Mouse (Mus musculus) midbrain, embryonic 12.5 days (tissue): ENCODE measurements around the gene Dctn3. TPM values are rescaled to one million over a fixed set of nuclear protein-coding genes. Genes with fewer than 3 reads are reported as not detected.
"Not testable (repeated sequence)": the region's sequence is repeated elsewhere in the genome, so short reads cannot be mapped to it uniquely, and the experiment has no call there.

Experiments
- ATAC-seq: fragments of 200-750 bp; cut with Nextera tagmentation; 2 replicates; pipeline ENCODE4 v1.8.0; 2017; ENCODE audit warnings: low read depth, moderate TSS enrichment, moderate library complexity; ENCODE audit not compliant: low FRiP score
- H3K27ac ChIP-seq: fragments of 300-500 bp; sonication (generic); replicated peaks from 2 replicates; pipeline ENCODE4 v1.5.1; 2016; ENCODE audit warnings: mild to moderate bottlenecking
- H3K27me3 ChIP-seq: fragments of 300-500 bp; sonication (generic); 2 replicates; pipeline ENCODE4 v1.6.1; 2016; ENCODE audit warnings: mild to moderate bottlenecking
- H3K36me3 ChIP-seq: fragments of 300-500 bp; sonication (generic); 2 replicates; pipeline ENCODE4 v1.6.1; 2016
- H3K4me1 ChIP-seq: fragments of 300-500 bp; sonication (generic); 2 replicates; pipeline ENCODE4 v1.6.1; 2016
- H3K4me2 ChIP-seq: fragments of 300-500 bp; sonication (generic); replicated peaks from 2 replicates; pipeline ENCODE4 v1.6.1; 2016; ENCODE audit warnings: mild to moderate bottlenecking, moderate library complexity
- H3K4me3 ChIP-seq: fragments of 300-500 bp; sonication (generic); 2 replicates; pipeline ENCODE4 v1.5.1; 2016; ENCODE audit warnings: mild to moderate bottlenecking
- H3K9ac ChIP-seq: fragments of 300-500 bp; sonication (generic); replicated peaks from 2 replicates; pipeline ENCODE4 v1.6.1; 2016; ENCODE audit warnings: mild to moderate bottlenecking, moderate library complexity
- H3K9me3 ChIP-seq: fragments of 300-500 bp; sonication (generic); 2 replicates; pipeline ENCODE4 v1.6.1; 2016; ENCODE audit warnings: mild to moderate bottlenecking
- WGBS: fragments of 180-500 bp; shearing (Covaris S2); methylation state at CpG from one replicate; pipeline ENCODE4 v1.1.7; 2016; 5-methylcytosine and 5-hydroxymethylcytosine counted together
- polyA plus RNA-seq: library from polyadenylated mRNA; unstranded; fragments of >200 nt; fragmentation: Nextera tagmentation; extraction: Ambion mirVana; gene quantifications from 2 replicates; pipeline ENCODE4 v1.2.1, GENCODE M21; 2016

Gene Dctn3
- polyA plus RNA-seq, 1 experiment from 2014 or later, result 184 TPM

- not testable (repeated sequence) for H3K36me3 ChIP-seq, H3K9me3 ChIP-seq, ATAC-seq, H3K27me3 ChIP-seq
- 0 out of 2 replicates have a peak overlapping the region, but pooled peaks have one; percentile 28 for H3K9ac ChIP-seq
- WGBS, result 4% methylated on average over 4 of the region's 4 CpGs
- H3K27ac ChIP-seq, result 0 out of 2 replicates have a peak overlapping the region, but pooled peaks have one; percentile 56
- peak overlapping the region; percentile 47 for H3K4me2 ChIP-seq
- H3K4me3 ChIP-seq, result peak overlapping the region; percentile 25
- peaks cover 14% of the 10 kb centered on the region for H3K4me1 ChIP-seq
Measured at GRCm38 (mm10) chr4:41693511-41693910, 29.5 kb downstream of the Dctn3 start.

- not testable (repeated sequence) for H3K4me2 ChIP-seq, H3K4me3 ChIP-seq, H3K27me3 ChIP-seq, H3K9me3 ChIP-seq, H3K27ac ChIP-seq, H3K36me3 ChIP-seq, ATAC-seq, H3K9ac ChIP-seq
- WGBS, result no CpG with 5 or more reads among the region's 4 CpGs
- H3K4me1 ChIP-seq, result peaks cover 21% of the 10 kb centered on the region
Measured at GRCm38 (mm10) chr4:41690014-41690413, 33.0 kb downstream of the Dctn3 start.

GRCm38 (mm10) chr4:41688562-41688961, 34.4 kb downstream of the Dctn3 start:
- not testable (repeated sequence) for H3K4me2 ChIP-seq, H3K9me3 ChIP-seq, H3K27me3 ChIP-seq, H3K36me3 ChIP-seq, H3K4me3 ChIP-seq, H3K9ac ChIP-seq, ATAC-seq
- peaks cover 25% of the 10 kb centered on the region for H3K4me1 ChIP-seq
- WGBS, result 63% methylated on average over 1 of the region's 1 CpGs
- H3K27ac ChIP-seq, result peak overlapping the region; percentile 54

GRCm38 (mm10) chr4:41685882-41686492, 37.0 kb downstream of the Dctn3 start:
- H3K9ac ChIP-seq, result not testable (repeated sequence)

GRCm38 (mm10) chr4:41684931-41685453, 38.0 kb downstream of the Dctn3 start:
- 0% methylated on average over 7 of the region's 14 CpGs for WGBS
- Histone ChIP-seq H3K27ac (peak overlapping the region; percentile 92), H3K4me2 (peak overlapping the region; percentile 21; the same call in 1 of the 2 replicates), H3K4me1 (peaks cover 46% of the 10 kb centered on the region)
- H3K36me3 ChIP-seq, H3K9ac ChIP-seq, H3K27me3 ChIP-seq, H3K9me3 ChIP-seq, H3K4me3 ChIP-seq: not testable (repeated sequence)
- ATAC-seq, result peak; percentile 44; the same call in 1 of the 2 replicates

More at GRCm38 (mm10) chr4:41685882-41686492, 37.0 kb downstream of the Dctn3 start:
- H3K27me3 ChIP-seq, H3K4me2 ChIP-seq, H3K36me3 ChIP-seq, H3K4me3 ChIP-seq, H3K9me3 ChIP-seq: not testable (repeated sequence)
- WGBS, result 6% methylated on average over 10 of the region's 10 CpGs
- H3K4me1 ChIP-seq, result peaks cover 37% of the 10 kb centered on the region
- peak; percentile 44 for ATAC-seq
- H3K27ac ChIP-seq, result peak overlapping the region; percentile 92

- not testable (repeated sequence) for H3K27me3 ChIP-seq, H3K9me3 ChIP-seq, H3K9ac ChIP-seq
- Histone ChIP-seq H3K4me3 (0 out of 2 replicates have a peak overlapping the region, but pooled peaks have one; percentile 15), H3K36me3 (peaks cover 15% of the 10 kb centered on the region; the same call in 1 of the 2 replicates), H3K4me1 (peaks cover 52% of the 10 kb centered on the region), H3K27ac (peak overlapping the region; percentile 92), H3K4me2 (peak overlapping the region; percentile 38)
- peak; percentile 69 for ATAC-seq
- WGBS, result 1% methylated on average over 23 of the region's 27 CpGs
Measured at GRCm38 (mm10) chr4:41684131-41684930, 38.6 kb downstream of the Dctn3 start.

- H3K27ac ChIP-seq, result peak overlapping the region; percentile 79
- H3K36me3 ChIP-seq, result peaks cover 15% of the 10 kb centered on the region; the same call in 1 of the 2 replicates
- H3K4me3 ChIP-seq, result peak overlapping the region; percentile 29; the same call in 1 of the 2 replicates
- ATAC-seq, result peak; percentile 45
- H3K4me1 ChIP-seq, result peaks cover 58% of the 10 kb centered on the region
- H3K9ac ChIP-seq, H3K9me3 ChIP-seq, H3K27me3 ChIP-seq: not testable (repeated sequence)
- H3K4me2 ChIP-seq, result peak overlapping the region; percentile 43
- 0% methylated on average over 1 of the region's 27 CpGs for WGBS
Measured at GRCm38 (mm10) chr4:41683303-41683702, 39.7 kb downstream of the Dctn3 start.

- peaks cover 15% of the 10 kb centered on the region; the same call in 1 of the 2 replicates for H3K36me3 ChIP-seq
- H3K9me3 ChIP-seq, result no peaks in the 10 kb centered on the region
- peak overlapping the region; percentile 79 for H3K27ac ChIP-seq
- H3K4me1 ChIP-seq, result peaks cover 63% of the 10 kb centered on the region
- WGBS, result 17% methylated on average over 6 of the region's 6 CpGs
- 0 out of 2 replicates have a peak overlapping the region, but pooled peaks have one; percentile 5 for H3K4me3 ChIP-seq
- no peaks in the 10 kb centered on the region for H3K27me3 ChIP-seq
- H3K4me2 ChIP-seq, result peak overlapping the region; percentile 43
- ATAC-seq, result no peak
- peak overlapping the region; percentile 41 for H3K9ac ChIP-seq
Measured at GRCm38 (mm10) chr4:41682789-41683188, 40.2 kb downstream of the Dctn3 start.

- 77% methylated on average over 10 of the region's 10 CpGs for WGBS
- no peaks in the 10 kb centered on the region for H3K27me3 ChIP-seq
- peak overlapping the region; percentile 79; the same call in 1 of the 2 replicates for H3K27ac ChIP-seq
- H3K9ac ChIP-seq, result peak overlapping the region; percentile 41; the same call in 1 of the 2 replicates
- no peaks in the 10 kb centered on the region for H3K9me3 ChIP-seq
- H3K4me1 ChIP-seq, result peaks cover 67% of the 10 kb centered on the region
- H3K4me3 ChIP-seq, result no peak overlapping the region
- H3K36me3 ChIP-seq, result peaks cover 15% of the 10 kb centered on the region; the same call in 1 of the 2 replicates
- no peak overlapping the region for H3K4me2 ChIP-seq
- no peak for ATAC-seq
Measured at GRCm38 (mm10) chr4:41681947-41682346, 41.0 kb downstream of the Dctn3 start.

- no peak overlapping the region for H3K27ac ChIP-seq
- H3K27me3 ChIP-seq, result no peaks in the 10 kb centered on the region
- H3K9me3 ChIP-seq, result no peaks in the 10 kb centered on the region
- no peak for ATAC-seq
- WGBS, result 72% methylated on average over 4 of the region's 4 CpGs
- H3K36me3 ChIP-seq, result peaks cover 15% of the 10 kb centered on the region; the same call in 1 of the 2 replicates
- no peak overlapping the region for H3K9ac ChIP-seq
- H3K4me1 ChIP-seq, result peaks cover 71% of the 10 kb centered on the region
- H3K4me2 ChIP-seq, result no peak overlapping the region
- H3K4me3 ChIP-seq, result no peak overlapping the region
Measured at GRCm38 (mm10) chr4:41681176-41681575, 41.8 kb downstream of the Dctn3 start.

- Histone ChIP-seq H3K9ac (peak overlapping the region; percentile 44; the same call in 1 of the 2 replicates), H3K27ac (peak overlapping the region; percentile 64)
Measured at GRCm38 (mm10) chr4:41679291-41679690, 43.7 kb downstream of the Dctn3 start.

More at GRCm38 (mm10) chr4:41679291-41679690, 43.7 kb downstream of the Dctn3 start:
- no peaks in the 10 kb centered on the region for H3K27me3 ChIP-seq
- H3K4me2 ChIP-seq, result no peak overlapping the region
- ATAC-seq, result no peak
- H3K9me3 ChIP-seq, result no peaks in the 10 kb centered on the region
- no peak overlapping the region for H3K4me3 ChIP-seq
- 33% methylated on average over 2 of the region's 2 CpGs for WGBS
- peaks cover 87% of the 10 kb centered on the region for H3K4me1 ChIP-seq
- peaks cover 20% of the 10 kb centered on the region; the same call in 1 of the 2 replicates for H3K36me3 ChIP-seq
